Mouse (Mus musculus) layer of hippocampus, adult 6 months (tissue): ENCODE measurements around the gene Nfam1. TPM values are rescaled to one million over a fixed set of nuclear protein-coding genes. Genes with fewer than 3 reads are reported as not detected.

Experiments
- long read RNA-seq, 2 experiments: library from polyadenylated mRNA; unstranded; transcript quantifications; one replicate each; pipeline ENCODE4 v2.0.0; 2019 to 2020
- microRNA-seq: library from miRNA; unstranded; fragments of <30 nt; microRNA quantifications from one replicate; pipeline ENCODE4 v1.2.0, GENCODE M21; 2020
- polyA plus RNA-seq: library from polyadenylated mRNA; unstranded; fragments of <200 nt; fragmentation: Nextera tagmentation; gene quantifications from 2 replicates; pipeline ENCODE4 v1.2.3, GENCODE M21; 2021

Gene Nfam1
- polyA plus RNA-seq: 2.3 and 2.4 TPM in 2 replicates
- long read RNA-seq, experiment 1, full-length matches to known transcripts: 1 of 2 reads
- long read RNA-seq, experiment 1, partial matches to known transcripts: 0 of 2 reads
- long read RNA-seq, experiment 1, other reads (novel, unspliced or antisense): 1 of 2 reads
- long read RNA-seq, experiment 2, full-length matches to known transcripts: 18 of 23 reads
- long read RNA-seq, experiment 2, partial matches to known transcripts: 1 of 23 reads
- long read RNA-seq, experiment 2, other reads (novel, unspliced or antisense): 4 of 23 reads

DNA sequence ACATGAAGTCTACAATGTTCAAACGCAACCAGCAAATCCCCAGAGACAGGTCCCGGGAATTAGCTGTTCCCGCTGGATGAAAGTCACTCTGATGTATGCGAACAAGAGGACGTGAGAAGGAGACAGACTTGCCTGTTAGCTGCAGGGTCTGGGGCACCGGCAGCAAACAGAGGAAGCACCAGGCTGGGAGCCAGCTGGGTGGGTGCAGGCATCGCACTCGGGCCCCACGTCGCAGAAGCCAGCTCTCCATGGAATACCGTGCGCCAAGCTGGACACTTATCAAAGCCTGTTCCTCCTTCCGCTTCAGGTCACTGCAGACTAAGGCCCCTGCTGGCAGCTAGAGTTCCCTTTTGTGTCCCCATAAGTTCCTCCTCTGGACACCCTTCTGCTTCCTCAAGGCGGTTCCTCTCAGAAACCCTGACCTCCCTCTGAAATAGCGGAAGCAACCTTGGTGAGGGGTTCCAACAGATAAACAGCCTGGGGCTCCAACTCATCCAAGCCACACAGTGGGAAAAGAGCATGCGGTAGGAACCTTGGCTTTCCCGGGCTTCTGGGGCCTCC lies at the start of gene Nfam1:
Nfam1 (minus strand) TSS at position 326 of the 561 bp plus-strand sequence.

DNA sequence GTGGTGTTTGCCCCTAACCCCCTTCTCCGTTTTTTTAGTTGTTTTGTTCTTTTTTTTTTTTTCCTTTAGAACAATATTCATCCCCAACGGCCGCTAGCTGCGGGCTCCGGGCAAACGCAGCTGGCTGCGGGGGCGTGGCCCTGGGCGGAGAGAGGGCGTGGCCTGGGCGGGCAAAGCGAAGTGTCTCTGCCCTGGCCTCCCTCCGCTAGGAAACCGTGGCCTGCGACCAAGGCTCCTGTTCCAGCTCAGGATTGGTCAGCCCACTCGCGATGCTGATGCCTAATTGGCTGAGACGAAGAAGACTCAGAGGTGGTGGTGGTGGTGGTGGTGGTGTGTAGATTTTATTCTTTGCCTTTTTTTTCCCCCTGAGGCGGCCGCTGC lies 45.4 kb downstream of the Nfam1 start, which contains the start of gene Tcf20:
Tcf20 (minus strand) TSS at position 141 of the 381 bp plus-strand sequence.

Small RNAs within 50 kb of the gene (microRNA-seq; reads per million reads assigned to microRNA genes)
- 4.9 reads per million, percentile 18 among the genes with 10 or more reads in this experiment for gene Mir3080

Other genes starting within 250 kb of the Nfam1 start
- gene Cyp2d26, start 239.0 kb downstream of the Nfam1 start, polyA plus RNA-seq: not detected in 2 replicates
- 19.7 and 23.4 TPM in 2 replicates for gene Tcf20, start 45.4 kb downstream of the Nfam1 start, polyA plus RNA-seq
- 15.2 and 23.4 TPM in 2 replicates for gene Serhl, start 56.2 kb upstream of the Nfam1 start, polyA plus RNA-seq
- 109 and 117 TPM in 2 replicates for gene Rrp7a, start 89.5 kb upstream of the Nfam1 start, polyA plus RNA-seq
- 41.8 and 48.9 TPM in 2 replicates for gene Poldip3, start 116.1 kb upstream of the Nfam1 start, polyA plus RNA-seq
- gene Cyb5r3, start 139.3 kb upstream of the Nfam1 start, polyA plus RNA-seq: 96.6 and 115 TPM in 2 replicates
- gene A4galt, start 218.5 kb upstream of the Nfam1 start, polyA plus RNA-seq: 1.2 and 1.4 TPM in 2 replicates